Mouse (Mus musculus) spleen, adult 2 months (tissue): Measurements from ENCODE around the gene Mep1a.

Source experiments
- CTCF ChIP-seq: fragments of 200-500 bp; IDR thresholded peaks from 2 replicates; pipeline ENCODE4 v1.5.1; 2011; ENCODE audit warnings: mild to moderate bottlenecking, inconsistent platforms; ENCODE audit not compliant: insufficient read depth, insufficient read length, insufficient replicate concordance; ENCODE audit errors: extremely low read depth
- POLR2A ChIP-seq: fragments of 200-500 bp; IDR thresholded peaks from 2 replicates; pipeline ENCODE4 v1.6.1; 2011; ENCODE audit warnings: low read depth, low read length, inconsistent platforms

GRCm38 (mm10) chr17:43543539-43543938, 40.9 kb upstream of the Mep1a start, which contains the start of gene Ankrd66:
- no peak for TF ChIP-seq POLR2A
- TF ChIP-seq CTCF = no peak
